Mouse (Mus musculus) heart, embryonic 11.5 days (tissue): ENCODE measurements around the gene Klhdc7b. TPM values are rescaled to one million over a fixed set of nuclear protein-coding genes. Genes with fewer than 3 reads are reported as not detected.

Experiments
- ATAC-seq: fragments of 200-750 bp; cut with Nextera tagmentation; replicated peaks from 2 replicates; pipeline ENCODE4 v1.8.0; 2017; ENCODE audit warnings: moderate library complexity; ENCODE audit not compliant: insufficient number of reproducible peaks, low FRiP score, low TSS enrichment
- H3K27ac ChIP-seq: fragments of 300-500 bp; sonication (generic); 2 replicates; pipeline ENCODE4 v1.5.1; 2014; ENCODE audit warnings: mild to moderate bottlenecking, low read depth, low read length
- H3K27me3 ChIP-seq: fragments of 300-500 bp; sonication (generic); 2 replicates; pipeline ENCODE4 v1.6.1; 2014; ENCODE audit warnings: mild to moderate bottlenecking, low read length, mixed read lengths; ENCODE audit not compliant: control insufficient read depth, insufficient read depth
- H3K36me3 ChIP-seq: fragments of 300-500 bp; sonication (generic); 2 replicates; pipeline ENCODE4 v1.6.1; 2014; ENCODE audit warnings: mild to moderate bottlenecking, low read length, moderate library complexity, mixed read lengths; ENCODE audit not compliant: control insufficient read depth, insufficient read depth
- H3K4me1 ChIP-seq: fragments of 300-500 bp; sonication (generic); 2 replicates; pipeline ENCODE4 v1.6.1; 2014; ENCODE audit warnings: low read length; ENCODE audit not compliant: control insufficient read depth, insufficient read depth
- H3K4me2 ChIP-seq: fragments of 300-500 bp; sonication (generic); 2 replicates; pipeline ENCODE4 v1.6.1; 2014; ENCODE audit warnings: mild to moderate bottlenecking, moderate library complexity
- H3K4me3 ChIP-seq: fragments of 300-500 bp; sonication (generic); 2 replicates; pipeline ENCODE4 v1.5.1; 2014; ENCODE audit warnings: low read depth, low read length
- H3K9ac ChIP-seq: fragments of 300-500 bp; sonication (generic); 2 replicates; pipeline ENCODE4 v1.6.1; 2014; ENCODE audit warnings: mild to moderate bottlenecking, low read depth, low read length, moderate library complexity
- H3K9me3 ChIP-seq: fragments of 300-500 bp; sonication (generic); replicated peaks from 2 replicates; pipeline ENCODE4 v1.6.1; 2016; ENCODE audit warnings: low read length; ENCODE audit not compliant: control insufficient read depth
- WGBS: fragments of 180-500 bp; shearing (Covaris S2); extraction: QIAGEN DNeasy Blood & Tissue Kit; methylation state at CpG from one replicate; pipeline ENCODE4 v1.1.7; 2014; ENCODE audit not compliant: insufficient replicate concordance; 5-methylcytosine and 5-hydroxymethylcytosine counted together
- polyA plus RNA-seq: library from polyadenylated mRNA; unstranded; fragments of >200 nt; fragmentation: Nextera tagmentation; extraction: Ambion mirVana; gene quantifications from 2 replicates; pipeline ENCODE4 v1.2.1, GENCODE M21; 2014

Gene Klhdc7b
- polyA plus RNA-seq, 1 experiment from 2014 or later: not detected

GRCm38 (mm10) chr15:89431806-89432205 lies 47.1 kb downstream of the Klhdc7b start:
- no peak overlapping the region for H3K9ac ChIP-seq
- no peak overlapping the region for H3K4me2 ChIP-seq
- H3K9me3 ChIP-seq: no peaks in the 10 kb centered on the region
- 88% methylated on average over 6 of the region's 6 CpGs for WGBS
- H3K4me1 ChIP-seq: peaks cover 9% of the 10 kb centered on the region; the same call in 1 of the 2 replicates
- 0 out of 2 replicates have a peak, but pooled peaks cover 7% of the 10 kb centered on the region for H3K36me3 ChIP-seq
- ATAC-seq: no peak
- H3K27me3 ChIP-seq: no peaks in the 10 kb centered on the region
- no peak overlapping the region for H3K27ac ChIP-seq
- H3K4me3 ChIP-seq: no peak overlapping the region

- Histone ChIP-seq H3K36me3 (0 out of 2 replicates have a peak, but pooled peaks cover under 1% of the 10 kb centered on the region), H3K4me1 (peaks cover 9% of the 10 kb centered on the region; the same call in 1 of the 2 replicates), H3K4me3 (no peak overlapping the region), H3K27ac (no peak overlapping the region), H3K9me3 (no peaks in the 10 kb centered on the region), H3K9ac (no peak overlapping the region), H3K4me2 (no peak overlapping the region), H3K27me3 (no peaks in the 10 kb centered on the region)
- no peak for ATAC-seq
- 82% methylated on average over 4 of the region's 4 CpGs for WGBS
Observed at GRCm38 (mm10) chr15:89432946-89433345, 48.2 kb downstream of the Klhdc7b start.

- no peak for ATAC-seq
Observed at GRCm38 (mm10) chr15:89434136-89434535, 49.4 kb downstream of the Klhdc7b start.

GRCm38 (mm10) chr15:89435878-89436277 lies 51.2 kb downstream of the Klhdc7b start:
- Histone ChIP-seq H3K9me3 (no peaks in the 10 kb centered on the region), H3K27me3 (no peaks in the 10 kb centered on the region), H3K36me3 (no peaks in the 10 kb centered on the region), H3K27ac (no peak overlapping the region), H3K4me1 (no peaks in the 10 kb centered on the region), H3K4me2 (no peak overlapping the region), H3K4me3 (no peak overlapping the region), H3K9ac (no peak overlapping the region)
- WGBS: 75% methylated on average over 5 of the region's 5 CpGs
- ATAC-seq: no peak

More at GRCm38 (mm10) chr15:89434136-89434535, 49.4 kb downstream of the Klhdc7b start:
- H3K4me1 ChIP-seq: peaks cover 4% of the 10 kb centered on the region; the same call in 1 of the 2 replicates
- no peaks in the 10 kb centered on the region for H3K36me3 ChIP-seq
- H3K27me3 ChIP-seq: no peaks in the 10 kb centered on the region
- H3K27ac ChIP-seq: no peak overlapping the region
- H3K4me3 ChIP-seq: no peak overlapping the region
- no peaks in the 10 kb centered on the region for H3K9me3 ChIP-seq
- no peak overlapping the region for H3K9ac ChIP-seq
- 58% methylated on average over 3 of the region's 3 CpGs for WGBS
- H3K4me2 ChIP-seq: no peak overlapping the region

Other genes with a start within 250 kb of the Klhdc7b start
- gene Mapk12, start 244.2 kb upstream of the Klhdc7b start, polyA plus RNA-seq: 20.7 and 24.6 TPM in 2 replicates
- 3.2 and 4.2 TPM in 2 replicates for gene Mapk11, start 235.3 kb upstream of the Klhdc7b start, polyA plus RNA-seq
- gene Plxnb2, start 204.1 kb upstream of the Klhdc7b start, polyA plus RNA-seq: 84.6 and 95.1 TPM in 2 replicates
- 18.0 and 18.5 TPM in 2 replicates for gene Dennd6b, start 188.4 kb upstream of the Klhdc7b start, polyA plus RNA-seq
- 20.5 and 23.5 TPM in 2 replicates for gene Ppp6r2, start 173.4 kb upstream of the Klhdc7b start, polyA plus RNA-seq
- gene Sbf1, start 69.6 kb upstream of the Klhdc7b start, polyA plus RNA-seq: 45.7 and 50.8 TPM in 2 replicates
- 0.79 and 1.0 TPM in 2 replicates for gene Adm2, start 62.2 kb upstream of the Klhdc7b start, polyA plus RNA-seq
- gene Miox, start 50.5 kb upstream of the Klhdc7b start, polyA plus RNA-seq: not detected in 2 replicates
- 29.7 and 37.3 TPM in 2 replicates for gene Lmf2, start 29.3 kb upstream of the Klhdc7b start, polyA plus RNA-seq
- 107 and 109 TPM in 2 replicates for gene Ncaph2, start 29.2 kb upstream of the Klhdc7b start, polyA plus RNA-seq
- 7.4 TPM in 2 replicates for gene Sco2, start 11.1 kb upstream of the Klhdc7b start, polyA plus RNA-seq
- gene Tymp, start 7.9 kb upstream of the Klhdc7b start, polyA plus RNA-seq: 0.86 and 1.5 TPM in 2 replicates
- gene Odf3b, start 5.6 kb upstream of the Klhdc7b start, polyA plus RNA-seq: 0.54 and 1.00 TPM in 2 replicates
- gene Syce3, start 25.6 kb downstream of the Klhdc7b start, polyA plus RNA-seq: not detected in 2 replicates
- gene Cpt1b, start 40.9 kb downstream of the Klhdc7b start, polyA plus RNA-seq: 111 and 129 TPM in 2 replicates
- gene C730034F03Rik, start 44.7 kb downstream of the Klhdc7b start, polyA plus RNA-seq: 1.7 and 2.4 TPM in 2 replicates
- gene Gm44502, start 44.8 kb downstream of the Klhdc7b start, polyA plus RNA-seq: 0.86 TPM in 1 of 2 replicates, not detected in the other
- gene Chkb, start 45.0 kb downstream of the Klhdc7b start, polyA plus RNA-seq: 67.6 and 68.1 TPM in 2 replicates
- 0.19 and 0.68 TPM in 2 replicates for gene Mapk8ip2, start 69.0 kb downstream of the Klhdc7b start, polyA plus RNA-seq
- gene Arsa, start 92.5 kb downstream of the Klhdc7b start, polyA plus RNA-seq: 9.4 TPM in 2 replicates
- 2.1 and 2.7 TPM in 2 replicates for gene Shank3, start 114.7 kb downstream of the Klhdc7b start, polyA plus RNA-seq
- 0.20 TPM in 2 replicates for gene Acr, start 183.4 kb downstream of the Klhdc7b start, polyA plus RNA-seq
- gene Rabl2, start 207.0 kb downstream of the Klhdc7b start, polyA plus RNA-seq: 25.8 and 27.5 TPM in 2 replicates